Mouse (Mus musculus): ENCODE results near the gene Ubl3. TPM values are rescaled to one million over a fixed set of nuclear protein-coding genes. Genes with fewer than 3 reads are reported as not detected.

Ubl3 gene
- polyA plus RNA-seq, 1 experiment = 45.3 TPM

- H3K27me3 ChIP-seq (ENCODE audit: control insufficient read depth, insufficient read depth, low read length) = no peaks in the 10 kb centered on the region
- no peak for DNase-seq
- H3K4me3 ChIP-seq (ENCODE audit: control insufficient read depth, insufficient read depth, low read length) = no peak overlapping the region
- TF ChIP-seq POLR2A (IDR thresholded peaks at IDR 0.05; ENCODE audit: control insufficient read depth, extremely low read depth, insufficient read depth, low read length, poor library complexity) (no peak), CTCF (IDR thresholded peaks at IDR 0.05; ENCODE audit: borderline replicate concordance, control insufficient read depth, extremely low read depth, insufficient read depth, low read length, poor library complexity) (no peak)
- H3K4me1 ChIP-seq (replicated peaks; ENCODE audit: control insufficient read depth, insufficient read depth, low read length) = peaks cover 5% of the 10 kb centered on the region
- 70% methylated on average over 11 of the region's 11 CpGs for WGBS
- H3K27ac ChIP-seq (ENCODE audit: control insufficient read depth, insufficient read depth, low read length) = no peak overlapping the region
- peaks cover 20% of the 10 kb centered on the region for H3K36me3 ChIP-seq (ENCODE audit: control insufficient read depth, insufficient read depth, low read length)
Observed at GRCm38 (mm10) chr5:148508901-148509604, 43.5 kb downstream of the Ubl3 start.

- 97% methylated on average over 17 of the region's 17 CpGs for WGBS
- no peak for DNase-seq
- no peaks in the 10 kb centered on the region for H3K27me3 ChIP-seq (ENCODE audit: control insufficient read depth, insufficient read depth, low read length)
- TF ChIP-seq POLR2A (IDR thresholded peaks at IDR 0.05; ENCODE audit: control insufficient read depth, extremely low read depth, insufficient read depth, low read length, poor library complexity) (no peak), CTCF (IDR thresholded peaks at IDR 0.05; ENCODE audit: borderline replicate concordance, control insufficient read depth, extremely low read depth, insufficient read depth, low read length, poor library complexity) (no peak)
- H3K4me1 ChIP-seq (replicated peaks; ENCODE audit: control insufficient read depth, insufficient read depth, low read length) = peaks cover 12% of the 10 kb centered on the region
- H3K36me3 ChIP-seq (ENCODE audit: control insufficient read depth, insufficient read depth, low read length) = peaks cover 20% of the 10 kb centered on the region
- no peak overlapping the region for H3K4me3 ChIP-seq (ENCODE audit: control insufficient read depth, insufficient read depth, low read length)
- H3K27ac ChIP-seq (ENCODE audit: control insufficient read depth, insufficient read depth, low read length) = no peak overlapping the region
Observed at GRCm38 (mm10) chr5:148505381-148505780, 47.2 kb downstream of the Ubl3 start.

DNA sequence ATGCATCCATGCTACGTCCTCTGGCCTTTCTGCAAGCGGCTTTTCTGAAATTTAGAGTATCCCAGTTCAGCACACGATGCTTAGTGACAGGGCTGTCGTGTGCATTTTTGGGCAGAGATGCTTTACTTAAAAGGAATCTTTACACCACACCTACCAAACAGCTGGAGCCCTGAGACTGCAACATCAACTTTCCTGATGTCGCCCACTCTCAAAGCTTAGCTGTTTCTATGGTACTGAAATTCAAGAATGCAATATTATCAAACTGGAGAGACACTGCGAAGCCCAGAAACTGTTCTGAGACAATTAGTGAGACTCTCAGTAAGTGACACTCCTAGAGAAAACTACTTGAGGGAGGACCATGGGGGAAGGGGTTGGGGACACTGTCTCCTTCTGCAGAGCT is 50.4 kb downstream of the Ubl3 start:
- H3K4me3 ChIP-seq (ENCODE audit: control insufficient read depth, insufficient read depth, low read length) = no peak overlapping the region
- H3K27me3 ChIP-seq (ENCODE audit: control insufficient read depth, insufficient read depth, low read length) = no peaks in the 10 kb centered on the region
- no peak for DNase-seq
- no peak overlapping the region for H3K27ac ChIP-seq (ENCODE audit: control insufficient read depth, insufficient read depth, low read length)
- H3K4me1 ChIP-seq (replicated peaks; ENCODE audit: control insufficient read depth, insufficient read depth, low read length) = peaks cover 11% of the 10 kb centered on the region
- WGBS = 78% methylated on average over 6 of the region's 6 CpGs
- TF ChIP-seq CTCF (IDR thresholded peaks at IDR 0.05; ENCODE audit: borderline replicate concordance, control insufficient read depth, extremely low read depth, insufficient read depth, low read length, poor library complexity) = no peak
- H3K36me3 ChIP-seq (ENCODE audit: control insufficient read depth, insufficient read depth, low read length) = peaks cover 14% of the 10 kb centered on the region

- H3K36me3 ChIP-seq (ENCODE audit: control insufficient read depth, insufficient read depth, low read length) = peaks cover 13% of the 10 kb centered on the region
- H3K4me1 ChIP-seq (replicated peaks; ENCODE audit: control insufficient read depth, insufficient read depth, low read length) = peaks cover 11% of the 10 kb centered on the region
- no peak overlapping the region for H3K27ac ChIP-seq (ENCODE audit: control insufficient read depth, insufficient read depth, low read length)
- DNase-seq = no peak
- H3K27me3 ChIP-seq (ENCODE audit: control insufficient read depth, insufficient read depth, low read length) = no peaks in the 10 kb centered on the region
- TF ChIP-seq CTCF (IDR thresholded peaks at IDR 0.05; ENCODE audit: borderline replicate concordance, control insufficient read depth, extremely low read depth, insufficient read depth, low read length, poor library complexity) (no peak), POLR2A (IDR thresholded peaks at IDR 0.05; ENCODE audit: control insufficient read depth, extremely low read depth, insufficient read depth, low read length, poor library complexity) (no peak)
- H3K4me3 ChIP-seq (ENCODE audit: control insufficient read depth, insufficient read depth, low read length) = no peak overlapping the region
- 14% methylated on average over 6 of the region's 6 CpGs for WGBS
Observed at GRCm38 (mm10) chr5:148501228-148501957, 51.2 kb downstream of the Ubl3 start.

DNA sequence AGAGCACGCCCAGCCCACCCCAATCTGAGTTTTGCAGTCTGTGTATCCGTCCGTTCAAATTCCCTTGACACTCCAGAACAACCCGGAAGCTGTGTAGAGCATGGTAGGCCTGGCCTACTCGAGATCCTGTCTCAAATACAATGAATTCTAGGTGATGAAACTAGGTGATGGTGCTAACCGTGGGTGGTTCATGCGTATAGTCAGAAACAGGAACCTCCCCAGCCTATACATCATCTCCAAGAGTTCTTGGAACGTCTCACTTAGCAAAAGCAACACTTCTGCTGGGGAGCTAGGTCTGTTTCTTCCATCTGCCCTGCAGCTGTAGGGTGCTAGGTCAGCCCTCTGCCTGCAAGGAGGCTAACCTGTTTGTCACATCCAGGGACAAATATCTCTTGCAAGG is 52.1 kb downstream of the Ubl3 start:
- H3K36me3 ChIP-seq (ENCODE audit: control insufficient read depth, insufficient read depth, low read length) = peaks cover 4% of the 10 kb centered on the region
- WGBS = 82% methylated on average over 8 of the region's 8 CpGs
- TF ChIP-seq CTCF (IDR thresholded peaks at IDR 0.05; ENCODE audit: borderline replicate concordance, control insufficient read depth, extremely low read depth, insufficient read depth, low read length, poor library complexity) = no peak
- TF ChIP-seq POLR2A (IDR thresholded peaks at IDR 0.05; ENCODE audit: control insufficient read depth, extremely low read depth, insufficient read depth, low read length, poor library complexity) = no peak
- no peak for DNase-seq
- H3K4me1 ChIP-seq (replicated peaks; ENCODE audit: control insufficient read depth, insufficient read depth, low read length) = peaks cover 12% of the 10 kb centered on the region
- no peak overlapping the region for H3K27ac ChIP-seq (ENCODE audit: control insufficient read depth, insufficient read depth, low read length)
- no peak overlapping the region for H3K4me3 ChIP-seq (ENCODE audit: control insufficient read depth, insufficient read depth, low read length)
- H3K27me3 ChIP-seq (ENCODE audit: control insufficient read depth, insufficient read depth, low read length) = no peaks in the 10 kb centered on the region

DNA sequence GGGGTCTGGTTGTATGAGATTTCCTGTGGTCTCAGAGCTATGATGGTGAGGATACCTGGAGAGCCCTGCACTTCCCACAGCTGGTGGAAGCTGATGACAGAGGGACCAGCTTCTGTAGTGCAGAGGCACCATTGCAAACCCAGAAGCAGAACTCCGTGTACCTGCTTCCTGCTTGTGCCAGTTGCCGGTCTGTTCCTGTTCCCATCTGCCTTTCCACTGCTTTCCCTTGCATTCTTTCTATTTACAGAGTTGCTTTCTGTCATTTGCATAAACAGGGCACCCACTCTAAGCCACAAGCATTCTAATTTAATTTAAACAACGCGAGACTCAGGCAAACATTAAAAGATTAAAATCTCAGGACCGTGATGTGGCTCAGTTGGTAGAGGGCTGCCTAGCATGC is 53.0 kb downstream of the Ubl3 start:
- Histone ChIP-seq H3K27ac (ENCODE audit: control insufficient read depth, insufficient read depth, low read length) (no peak overlapping the region), H3K4me1 (replicated peaks; ENCODE audit: control insufficient read depth, insufficient read depth, low read length) (peaks cover 15% of the 10 kb centered on the region), H3K27me3 (ENCODE audit: control insufficient read depth, insufficient read depth, low read length) (no peaks in the 10 kb centered on the region), H3K36me3 (ENCODE audit: control insufficient read depth, insufficient read depth, low read length) (no peaks in the 10 kb centered on the region), H3K4me3 (ENCODE audit: control insufficient read depth, insufficient read depth, low read length) (no peak overlapping the region)
- TF ChIP-seq POLR2A (IDR thresholded peaks at IDR 0.05; ENCODE audit: control insufficient read depth, extremely low read depth, insufficient read depth, low read length, poor library complexity) (no peak), CTCF (IDR thresholded peaks at IDR 0.05; ENCODE audit: borderline replicate concordance, control insufficient read depth, extremely low read depth, insufficient read depth, low read length, poor library complexity) (no peak)
- no peak for DNase-seq
- 27% methylated on average over 5 of the region's 5 CpGs for WGBS

Data from thymus, adult 2 months (tissue).